Mouse (Mus musculus) CD4-positive, CD25-positive, alpha-beta regulatory T cell, adult 4 months (primary cell): Measurements from ENCODE around the gene Dennd5a. TPM values are rescaled to one million over a fixed set of nuclear protein-coding genes. Genes with fewer than 3 reads are reported as not detected.
A peak's percentile ranks its signal among the peaks of the same experiment; 100 is the strongest.
"Not testable (repeated sequence)": the region's sequence is repeated elsewhere in the genome, so short reads cannot be mapped to it uniquely, and the experiment has no call there.

ENCODE experiments used
- ATAC-seq: one replicate; pipeline ENCODE4 v1.8.0; 2017
- polyA plus RNA-seq, 2 experiments: library from polyadenylated mRNA; unstranded; fragments of 100-300 nt; shearing (Covaris generic); gene quantifications; one replicate each; pipeline ENCODE4 v1.2.1; 2017

Gene Dennd5a
- polyA plus RNA-seq = 10 to 100 TPM; 23.4 to 27.6 TPM

GRCm38 (mm10) chr7:109959716-109960612 is at the start of gene Dennd5a:
TSS of gene Dennd5a (minus strand) at chr7:109960470.
- ATAC-seq = peak; percentile 61

GRCm38 (mm10) chr7:110009084-110009483 is 48.8 kb upstream of the Dennd5a start:
- ATAC-seq = no peak

GRCm38 (mm10) chr7:110008513-110008912 is 48.2 kb upstream of the Dennd5a start:
- no peak for ATAC-seq

DNA sequence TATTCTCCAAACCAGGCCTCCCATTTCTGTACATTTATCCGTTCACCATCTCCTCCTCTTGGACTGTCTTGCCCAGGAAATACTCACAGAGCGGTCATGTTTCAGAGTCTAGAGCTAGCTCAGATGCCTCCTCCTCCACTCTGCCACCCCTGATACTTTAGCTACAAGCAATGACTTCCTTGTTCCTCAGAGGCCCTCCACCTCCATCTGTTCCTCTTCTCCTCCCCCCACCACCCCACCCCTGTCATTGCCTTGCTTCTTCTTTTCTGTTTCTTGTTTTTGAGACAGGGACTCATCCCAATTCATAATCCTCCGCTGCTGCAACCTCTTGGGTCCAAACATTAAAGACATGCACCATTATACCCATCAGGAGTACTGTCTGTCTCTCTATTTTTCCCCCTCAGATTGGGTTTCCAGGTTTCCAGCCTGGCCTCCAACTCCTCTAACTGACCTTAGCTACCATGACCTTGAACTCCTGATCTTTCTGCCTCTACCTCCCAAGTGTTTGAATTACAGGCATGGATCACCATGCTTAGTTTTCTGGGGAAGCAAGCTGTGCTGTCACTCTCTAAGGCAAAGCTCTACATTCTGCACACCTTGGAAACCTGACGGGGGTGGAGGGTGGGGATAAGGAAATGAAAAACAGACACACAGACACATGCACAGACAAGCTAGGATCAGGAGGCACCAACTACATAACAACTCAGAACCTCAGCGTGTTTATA is 46.4 kb upstream of the Dennd5a start:
- no peak for ATAC-seq

DNA sequence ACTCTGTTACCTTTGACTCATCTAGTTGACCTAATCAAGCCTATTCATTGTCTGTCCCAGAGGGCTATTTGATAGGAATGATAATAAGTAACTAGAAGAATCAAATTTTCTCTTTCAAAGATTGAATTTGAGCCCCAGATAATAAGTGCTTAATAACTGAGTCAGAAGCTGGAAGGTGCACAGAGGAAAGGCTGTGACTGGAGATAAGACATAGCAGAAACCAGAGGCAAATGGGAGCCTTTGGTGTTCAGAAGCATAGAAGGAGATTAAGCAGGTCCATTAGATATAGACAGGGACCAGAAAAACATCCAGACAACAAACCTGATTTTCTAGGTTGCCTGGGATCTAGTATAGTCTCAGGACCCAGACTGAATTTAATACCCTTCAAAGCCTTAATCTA is 45.7 kb upstream of the Dennd5a start:
- no peak for ATAC-seq

DNA sequence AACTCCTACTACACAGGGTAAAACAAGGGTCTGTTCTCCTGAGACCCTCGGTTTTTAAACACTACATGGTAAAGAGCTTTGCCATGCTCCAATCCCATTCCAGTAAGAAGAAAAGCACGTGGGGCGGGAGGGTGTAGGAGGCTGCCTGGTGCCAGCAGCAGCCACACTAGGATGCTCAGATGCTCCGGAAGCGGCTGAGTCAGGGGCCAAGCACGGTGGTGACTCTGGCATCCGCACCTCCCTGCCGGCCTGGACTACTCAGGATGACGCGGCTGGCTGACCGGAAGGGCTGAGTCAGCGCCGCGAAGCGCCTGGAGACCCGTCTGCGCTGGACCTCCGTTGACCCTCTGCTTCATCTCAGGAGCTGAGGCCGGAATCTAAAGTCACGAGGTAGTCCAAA is 42.7 kb upstream of the Dennd5a start:
- no peak for ATAC-seq

GRCm38 (mm10) chr7:110002092-110002491 is 41.8 kb upstream of the Dennd5a start:
- no peak for ATAC-seq

- no peak for ATAC-seq
Observed at GRCm38 (mm10) chr7:109998388-109998787, 38.1 kb upstream of the Dennd5a start.

DNA sequence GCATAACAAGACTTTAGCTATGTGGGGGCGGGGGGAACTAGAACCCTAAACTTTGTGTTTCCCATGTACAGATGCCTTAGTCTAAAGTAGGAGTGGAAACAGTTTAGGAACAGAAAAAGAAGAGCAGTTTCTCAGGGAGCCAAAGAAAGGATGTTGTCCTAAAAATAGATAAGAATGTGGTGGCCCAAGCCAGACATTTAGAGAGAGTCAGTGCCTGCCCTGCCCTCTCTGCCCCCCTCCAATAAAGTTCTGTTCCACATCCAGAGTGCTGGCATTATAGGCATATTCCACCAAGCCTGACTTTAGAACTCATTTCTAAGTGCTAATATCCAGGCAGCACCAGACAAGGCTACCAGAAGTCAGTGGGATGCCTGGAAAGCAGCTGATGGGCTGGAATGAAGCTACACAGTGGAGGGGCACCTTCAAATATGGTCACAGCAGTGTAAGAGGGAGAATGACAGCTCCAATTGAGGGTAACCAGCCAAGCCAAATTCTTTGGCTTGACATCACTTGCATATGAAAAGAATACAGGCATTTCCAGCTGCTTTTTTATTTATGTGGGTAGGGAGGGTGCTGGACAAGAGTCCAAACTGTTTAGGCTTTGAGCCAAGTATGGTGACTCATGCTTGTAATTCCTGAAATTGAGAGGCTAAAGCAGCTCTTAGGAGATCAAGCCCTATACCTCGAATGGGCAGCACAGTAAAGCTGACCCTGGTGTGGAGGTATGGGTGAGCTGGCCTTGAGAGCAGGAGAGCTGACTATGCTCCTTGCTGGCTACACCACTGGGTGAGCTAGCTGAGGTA is 33.1 kb upstream of the Dennd5a start:
- ATAC-seq = no peak

DNA sequence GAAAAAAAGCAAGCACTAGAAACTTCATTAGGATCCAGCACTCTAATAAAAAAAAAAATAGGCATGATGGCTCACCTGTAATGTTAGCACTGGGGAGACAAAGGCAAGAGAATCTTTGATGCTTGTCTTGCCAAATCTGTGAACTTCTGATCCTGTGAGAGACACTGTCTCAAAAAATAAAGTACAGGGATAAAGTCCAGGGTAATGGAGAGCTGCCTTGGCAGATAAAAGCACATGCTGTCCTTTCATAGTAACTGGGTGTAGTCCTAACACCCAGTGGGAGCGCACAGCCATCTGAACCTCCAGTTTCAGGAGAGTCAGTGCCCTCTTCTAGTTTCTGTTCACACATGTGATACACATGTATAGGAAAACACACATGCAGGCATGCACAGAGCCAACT is 31.0 kb upstream of the Dennd5a start:
- ATAC-seq = no peak

DNA sequence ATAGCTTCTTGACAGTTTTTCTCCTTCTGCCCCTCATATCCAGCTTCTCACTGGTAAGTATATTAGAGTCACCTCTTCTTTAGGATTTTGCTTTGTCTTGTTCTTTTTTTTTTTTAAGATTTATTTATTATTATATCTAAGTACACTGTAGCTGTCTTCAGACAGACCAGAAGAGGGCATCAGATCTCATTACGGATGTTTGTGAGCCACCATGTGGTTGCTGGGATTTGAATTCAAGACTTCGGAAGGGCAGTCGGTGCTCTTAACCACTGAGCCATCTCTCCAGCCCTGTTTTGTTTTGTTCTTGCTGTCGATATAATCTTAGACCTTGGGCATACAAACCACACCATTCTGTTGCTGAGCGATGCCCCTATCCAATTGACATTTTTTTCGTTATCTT is 26.5 kb upstream of the Dennd5a start, which contains the start of gene Tmem41b:
Gene Tmem41b (minus strand): TSS at position 155 of the 400 bp plus-strand sequence.
- peak; percentile 12 for ATAC-seq

- ATAC-seq = peak; percentile 94
Observed at GRCm38 (mm10) chr7:109986133-109986669, 25.9 kb upstream of the Dennd5a start.

- peak; percentile 7 for ATAC-seq
Observed at GRCm38 (mm10) chr7:109985661-109986132, 25.4 kb upstream of the Dennd5a start.

DNA sequence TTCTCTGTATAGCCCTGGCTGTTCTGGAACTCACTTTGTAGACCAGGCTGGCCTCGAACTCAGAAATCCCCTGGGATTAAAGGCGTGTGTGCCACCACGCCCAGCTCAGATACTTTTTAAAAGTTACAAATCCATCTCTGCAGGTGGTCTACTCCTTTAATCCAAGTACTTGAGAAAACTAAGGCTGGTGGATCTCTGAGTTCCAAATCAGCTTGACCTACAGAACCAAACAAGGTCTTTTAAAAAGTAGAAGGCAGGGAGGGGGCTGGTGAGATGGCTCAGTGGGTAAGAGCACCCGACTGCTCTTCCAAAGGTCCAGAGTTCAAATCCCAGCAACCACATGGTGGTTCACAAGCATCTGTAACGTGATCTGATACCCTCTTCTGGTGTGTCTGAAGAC is 24.3 kb upstream of the Dennd5a start:
- ATAC-seq = not testable (repeated sequence)

DNA sequence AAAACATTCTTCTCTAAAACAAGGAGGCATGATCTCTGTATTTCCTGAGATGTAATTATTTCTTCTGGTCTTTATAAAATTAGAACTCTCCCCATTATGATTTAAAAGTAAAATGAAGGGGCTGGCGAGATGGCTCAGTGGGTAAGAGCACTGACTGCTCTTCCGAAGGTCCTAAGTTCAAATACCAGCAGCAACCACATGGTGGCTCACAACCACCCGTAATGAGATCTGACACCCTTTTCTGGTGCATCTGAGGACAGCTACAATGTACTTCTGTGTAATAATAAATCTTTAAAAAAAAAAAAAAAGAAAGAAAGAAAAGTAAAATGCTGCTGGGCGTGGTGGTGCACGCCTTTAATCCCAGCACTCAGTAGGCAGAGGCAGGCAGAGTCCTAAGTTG is 16.9 kb upstream of the Dennd5a start:
- not testable (repeated sequence) for ATAC-seq

DNA sequence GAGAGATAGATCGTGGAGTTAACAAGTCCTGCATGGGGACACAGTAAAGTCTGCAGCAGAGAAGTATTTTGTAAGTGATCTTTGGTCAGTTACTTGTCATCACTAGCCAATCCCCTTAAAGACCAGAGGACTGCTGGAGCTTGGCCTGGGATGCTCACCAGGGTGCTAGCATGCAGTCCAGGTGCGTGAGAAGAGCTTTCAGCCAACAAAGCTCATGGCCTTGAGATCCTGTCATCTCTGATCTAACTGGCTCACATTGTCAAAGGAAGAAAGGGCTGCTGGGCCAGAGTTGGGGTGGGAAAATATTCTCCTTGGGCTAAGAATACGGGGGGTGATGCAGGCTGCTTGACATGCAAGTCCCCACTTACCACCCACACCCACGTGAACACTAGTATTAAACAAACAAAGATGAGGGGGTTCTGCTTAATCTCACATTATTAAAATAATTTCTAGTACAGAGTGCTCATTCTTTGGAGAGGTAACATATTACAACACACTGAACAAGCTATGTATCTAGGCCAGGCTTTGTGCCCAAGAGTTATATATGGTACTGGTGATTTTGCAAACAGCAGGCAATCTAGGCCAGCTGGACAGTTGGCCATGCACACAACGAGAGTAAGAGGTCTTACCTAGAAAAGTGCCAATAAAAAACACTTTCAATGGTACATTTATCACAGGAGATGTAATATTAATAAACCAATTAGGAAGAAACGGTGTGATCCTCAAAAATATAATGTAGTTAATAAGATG is 15.9 kb upstream of the Dennd5a start:
- ATAC-seq = no peak

DNA sequence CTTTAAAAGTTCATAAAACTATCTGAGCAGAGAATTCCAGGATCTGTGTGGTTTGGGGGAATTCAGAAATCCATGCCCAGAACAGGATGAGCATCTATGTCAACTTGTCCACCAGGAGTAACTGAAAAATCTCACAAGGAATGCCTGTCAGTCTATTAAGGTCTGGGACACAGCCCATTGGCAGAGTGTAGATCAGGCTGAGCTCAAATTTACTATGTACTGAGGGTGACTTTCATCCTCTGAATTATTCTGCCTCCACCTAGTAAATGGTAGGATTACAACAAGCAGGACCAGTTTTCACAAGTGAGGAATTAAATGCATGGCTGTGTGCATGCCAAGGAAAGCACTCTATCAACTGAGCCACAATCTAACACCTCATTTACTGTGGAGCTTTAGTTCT is 9.3 kb upstream of the Dennd5a start:
- no peak for ATAC-seq

GRCm38 (mm10) chr7:109968924-109969450 is 8.7 kb upstream of the Dennd5a start:
- ATAC-seq = peak; percentile 39

GRCm38 (mm10) chr7:109967805-109968579 is 7.7 kb upstream of the Dennd5a start:
- ATAC-seq = no peak

GRCm38 (mm10) chr7:109965658-109966057 is 5.4 kb upstream of the Dennd5a start:
- no peak for ATAC-seq

DNA sequence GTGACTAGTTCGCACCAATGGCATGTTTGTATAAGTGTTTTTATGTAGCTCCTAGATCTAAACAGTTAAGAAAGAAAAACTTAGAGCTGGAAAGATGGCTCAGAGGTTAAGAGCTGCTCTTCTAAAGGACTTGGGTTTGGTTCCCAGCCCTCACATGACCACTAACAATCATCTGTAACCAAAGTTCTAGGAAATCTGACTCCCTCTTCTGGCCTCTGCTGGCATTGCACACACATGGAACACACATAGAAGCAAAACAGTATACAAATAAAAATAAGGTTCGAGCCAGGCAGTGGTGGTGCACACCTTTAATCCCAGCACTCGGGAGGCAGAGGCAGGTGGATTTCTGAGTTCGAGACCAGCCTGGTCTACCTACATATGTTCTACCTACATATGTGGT is 3.4 kb upstream of the Dennd5a start:
- no peak for ATAC-seq
